Mouse (Mus musculus): Measurements from ENCODE around the gene Plcl1.

DNA sequence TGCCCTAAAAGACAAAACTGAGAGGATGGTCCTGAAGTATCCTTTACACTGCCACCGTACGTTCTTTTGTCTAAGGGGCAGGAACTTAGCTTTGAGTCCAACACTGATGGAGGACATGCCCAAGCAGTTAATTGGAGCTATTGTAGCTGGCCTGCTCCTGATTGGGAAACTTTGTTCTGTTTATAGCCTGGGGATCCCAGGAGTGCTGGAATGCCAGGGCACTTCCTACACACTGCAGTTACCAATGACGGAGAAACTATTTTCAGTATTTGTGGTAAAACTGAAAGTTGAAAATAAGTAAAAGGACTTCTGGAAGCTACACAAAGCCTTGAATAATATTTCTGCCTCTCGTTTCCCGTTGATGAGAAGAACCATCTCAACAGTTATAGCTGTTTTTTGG, 164.5 kb downstream of the Plcl1 start:
- TF ChIP-seq CTCF (IDR thresholded peaks at IDR 0.05; ENCODE audit: control insufficient read depth, insufficient read depth, insufficient read length) (no peak), MYOG (IDR thresholded peaks at IDR 0.05; ENCODE audit: control insufficient read depth, extremely low read depth, insufficient read length) (no peak), MYOD1 (IDR thresholded peaks at IDR 0.05; ENCODE audit: control insufficient read depth, insufficient read length, low read depth) (no peak)
